Mouse (Mus musculus): Measurements from ENCODE around the gene Ypel3.

Ypel3 gene

GRCm38 (mm10) chr7:126794271-126794605, 17.5 kb downstream of the Ypel3 start:
- no peak for DNase-seq

GRCm38 (mm10) chr7:126795387-126796317, 18.9 kb downstream of the Ypel3 start:
- peak; percentile 15 for DNase-seq

- DNase-seq, result peak; percentile 45
Measured at GRCm38 (mm10) chr7:126796350-126796932, 19.7 kb downstream of the Ypel3 start.

GRCm38 (mm10) chr7:126797411-126798126, 20.8 kb downstream of the Ypel3 start, which contains the start of gene Fam57b:
Fam57b (plus strand) TSS chr7:126797668.
- peak; percentile 39 for DNase-seq

GRCm38 (mm10) chr7:126798127-126799049, 21.6 kb downstream of the Ypel3 start:
- DNase-seq, result peak; percentile 49

- DNase-seq, result peak; percentile 99
Measured at GRCm38 (mm10) chr7:126799050-126799467, 22.3 kb downstream of the Ypel3 start.

GRCm38 (mm10) chr7:126799468-126800268, 22.9 kb downstream of the Ypel3 start:
- no peak for DNase-seq

- no peak for DNase-seq
Measured at GRCm38 (mm10) chr7:126800269-126801056, 23.7 kb downstream of the Ypel3 start.

- DNase-seq, result no peak
Measured at GRCm38 (mm10) chr7:126801057-126801422, 24.3 kb downstream of the Ypel3 start.

- DNase-seq, result no peak
Measured at GRCm38 (mm10) chr7:126802134-126802889, 25.6 kb downstream of the Ypel3 start.

- DNase-seq, result no peak
Measured at GRCm38 (mm10) chr7:126803181-126803580, 26.4 kb downstream of the Ypel3 start.

- DNase-seq, result no peak
Measured at GRCm38 (mm10) chr7:126803751-126804150, 27.0 kb downstream of the Ypel3 start.

GRCm38 (mm10) chr7:126806956-126807355, 30.2 kb downstream of the Ypel3 start:
- peak; percentile 72 for DNase-seq

GRCm38 (mm10) chr7:126807405-126807804, 30.6 kb downstream of the Ypel3 start:
- no peak for DNase-seq

- peak; percentile 94 for DNase-seq
Measured at GRCm38 (mm10) chr7:126808703-126809455, 32.1 kb downstream of the Ypel3 start.

GRCm38 (mm10) chr7:126809723-126810369, 33.1 kb downstream of the Ypel3 start:
- no peak for DNase-seq

- DNase-seq, result no peak
Measured at GRCm38 (mm10) chr7:126815726-126816222, 39.0 kb downstream of the Ypel3 start.

GRCm38 (mm10) chr7:126816494-126816893, 39.7 kb downstream of the Ypel3 start:
- DNase-seq, result no peak

All from kidney, postnatal 14 days (tissue).